Mouse (Mus musculus) left cerebral cortex, postnatal 36 days (tissue): ENCODE measurements around the gene Clip3. TPM values are rescaled to one million over a fixed set of nuclear protein-coding genes. Genes with fewer than 3 reads are reported as not detected.

Experiments used
- DNase-seq, 2 experiments: peaks; one replicate each; pipeline ENCODE4 v3.0.0; 2021 to 2022; ENCODE audit warnings: low spot score in 2 of 2, mixed read lengths in 1 of 2
- intact Hi-C: fragments of 180-260 bp; cut with DNase I; formaldehyde crosslinking; loops from one replicate; pipeline ENCODE4 v1.15.1; 2025
- total RNA-seq, 2 experiments: library from RNA; stranded (reverse); gene quantifications; 2 replicates each; pipeline ENCODE4 v1.2.3; 2021

Clip3 gene
- total RNA-seq, result 100 to 1,000 TPM; 491 to 494 TPM

DNA sequence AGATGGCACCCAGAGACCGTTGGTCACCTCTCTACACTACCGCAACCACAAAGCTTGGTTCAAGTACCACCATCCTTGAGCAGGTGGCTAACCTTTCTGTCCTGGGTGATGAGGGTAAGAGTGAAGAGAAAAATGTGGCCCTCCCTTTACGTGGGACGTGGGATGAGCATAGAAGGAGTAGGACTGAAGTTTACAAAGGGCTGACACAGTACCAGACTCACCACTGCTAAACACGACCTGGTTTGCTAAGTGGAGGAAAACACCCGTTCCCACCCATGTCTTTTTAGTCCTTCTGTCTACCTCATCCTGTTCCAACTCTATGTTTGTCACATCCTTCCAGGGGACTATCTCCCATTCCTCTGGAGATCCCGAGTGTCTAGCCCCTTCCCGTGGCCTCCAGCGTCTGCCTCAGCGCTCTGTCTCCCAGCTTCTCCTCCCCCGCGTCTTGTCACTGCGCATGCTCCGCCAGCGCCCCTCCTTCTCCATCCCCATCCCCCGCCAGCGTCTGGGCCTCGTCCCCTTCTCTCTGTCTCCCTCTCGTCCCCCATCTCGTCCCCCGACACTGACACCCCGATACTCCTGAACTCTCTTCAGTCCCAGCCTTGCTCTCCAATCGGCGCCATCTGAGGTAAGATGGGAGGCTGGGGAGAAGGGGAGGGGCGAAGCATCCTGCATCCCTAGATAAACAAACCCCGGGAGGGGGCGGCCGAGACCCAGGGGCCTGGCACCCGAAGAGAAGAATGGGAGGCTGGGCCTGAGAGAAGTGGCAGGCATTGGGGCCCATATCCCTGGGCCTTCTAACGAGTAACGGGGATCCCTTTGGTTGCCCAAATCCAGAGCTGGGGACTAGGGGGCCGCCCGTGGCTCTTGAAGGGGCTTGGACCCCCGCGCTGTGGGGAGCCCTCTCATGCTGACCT is at the start of gene Clip3:
Gene Clip3 (plus strand): TSS at position 514 of the 917 bp plus-strand sequence.
- intact Hi-C loops, result no loop called here
- peak; percentile 90 to 92 for DNase-seq

GRCm38 (mm10) chr7:30251956-30252954 is 39.3 kb upstream of the Clip3 start:
- no peak for DNase-seq
- intact Hi-C loops, result no loop called here

- intact Hi-C loops, result no loop called here
- DNase-seq, result no peak
These were observed 26.5 kb upstream of the Clip3 start for GRCm38 (mm10) chr7:30265041-30265440.

DNA sequence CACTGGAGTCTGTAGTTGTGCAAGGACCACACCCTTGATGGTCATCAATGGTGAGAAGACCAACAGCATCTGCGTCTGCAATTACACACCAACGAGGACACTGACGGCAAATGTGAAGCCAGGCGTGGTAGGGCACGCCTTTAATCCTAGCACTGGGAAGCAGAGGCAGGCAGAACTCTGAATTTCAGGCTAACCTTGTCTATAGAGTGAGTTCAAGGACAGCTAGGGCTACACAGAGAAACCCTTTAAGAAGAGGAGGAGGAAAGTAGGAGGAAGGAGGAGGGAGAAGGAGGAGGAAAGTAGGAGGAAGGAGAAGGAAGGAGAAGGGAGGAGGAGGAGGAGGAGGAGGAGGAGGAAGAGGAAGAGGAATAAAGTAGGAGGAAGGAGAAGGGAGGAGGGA is 26.0 kb upstream of the Clip3 start:
- intact Hi-C loops, result no loop called here
- no peak for DNase-seq

- intact Hi-C loops, result no loop called here
- no peak for DNase-seq
These were observed 25.6 kb upstream of the Clip3 start for GRCm38 (mm10) chr7:30265935-30266334.

DNA sequence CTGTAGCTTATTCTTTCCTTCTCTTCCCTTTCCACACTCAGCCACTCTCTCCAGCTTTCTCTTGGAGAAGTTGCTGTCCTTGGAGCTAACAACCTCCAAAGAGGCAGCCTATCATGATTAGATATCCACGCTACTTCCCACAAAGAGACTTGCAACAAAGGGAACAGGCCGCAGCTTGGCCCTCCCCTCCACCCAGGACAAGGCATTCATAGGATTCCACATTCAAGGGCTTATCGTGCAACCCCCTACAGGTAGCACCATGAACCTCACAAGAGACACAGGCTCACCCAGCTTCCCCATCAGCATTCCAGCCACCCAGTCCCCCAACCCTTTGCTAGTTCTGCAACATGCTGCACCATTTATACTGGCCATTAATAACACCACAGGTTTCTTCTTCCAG is 24.7 kb upstream of the Clip3 start:
- intact Hi-C loops, result no loop called here
- DNase-seq, result no peak

DNA sequence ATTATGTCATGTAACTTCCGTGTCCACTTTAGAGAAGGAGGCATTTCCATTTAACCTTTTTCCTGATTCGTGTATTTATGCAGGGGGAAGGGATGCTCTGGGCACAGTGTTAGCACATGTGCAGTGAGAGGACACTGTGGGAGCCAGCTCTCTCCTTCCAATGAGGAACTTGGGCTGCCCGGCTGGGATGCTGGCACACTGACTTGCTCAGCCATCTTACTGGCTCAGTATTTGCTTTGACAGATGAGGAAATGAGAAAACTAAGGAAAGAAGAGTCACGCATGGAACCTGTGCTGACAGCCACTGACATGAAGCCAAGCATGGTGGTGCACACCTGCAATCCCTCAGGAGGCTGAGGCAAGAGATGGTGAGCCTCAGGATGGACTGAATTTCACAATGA is 21.9 kb upstream of the Clip3 start:
- DNase-seq, result no peak
- intact Hi-C loops, result no loop called here

- intact Hi-C loops, result no loop called here
- DNase-seq, result no peak
These were observed 17.1 kb upstream of the Clip3 start for GRCm38 (mm10) chr7:30274383-30274782.

GRCm38 (mm10) chr7:30278911-30279310 is 12.6 kb upstream of the Clip3 start:
- DNase-seq, result no peak
- intact Hi-C loops, result no loop called here

- intact Hi-C loops, result no loop called here
These were observed 12.0 kb upstream of the Clip3 start for GRCm38 (mm10) chr7:30279536-30279935.

DNA sequence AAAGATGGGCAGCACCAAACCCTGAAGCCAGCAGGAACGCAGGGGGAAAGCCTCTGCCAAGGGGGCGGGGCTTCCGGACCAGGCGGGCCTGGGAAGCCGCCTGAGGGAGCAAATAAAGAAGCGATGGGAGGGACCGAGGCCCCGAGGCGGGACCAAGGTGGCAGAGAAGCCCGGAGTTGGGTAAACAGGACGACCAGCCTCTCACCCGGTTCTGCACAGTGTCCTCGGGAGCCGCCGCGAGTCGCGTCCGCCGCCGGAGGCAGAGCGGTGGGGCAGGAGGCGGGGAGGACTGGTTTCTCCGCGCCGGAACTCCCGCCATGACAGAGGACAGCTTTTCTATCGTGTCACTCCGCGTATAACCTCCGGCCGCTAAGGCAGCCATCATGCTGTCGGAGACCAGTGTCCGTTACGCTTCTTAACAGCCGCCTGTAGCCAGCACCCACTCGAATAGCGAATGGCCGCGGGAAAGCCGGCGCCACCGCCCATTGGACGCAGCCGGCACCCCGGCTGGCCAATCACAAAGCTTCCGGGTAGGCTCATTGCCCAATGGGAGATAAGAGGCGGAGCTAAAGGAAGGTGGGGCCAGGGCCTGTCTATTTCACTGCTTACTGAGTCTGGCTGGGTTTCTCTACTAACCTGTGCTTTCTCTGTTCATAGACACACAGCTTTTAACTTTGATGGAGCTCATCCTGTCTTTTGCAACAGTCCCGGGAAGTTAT is 11.4 kb upstream of the Clip3 start, which contains the start of the genes Thap8 and Wdr62:
Gene Thap8 (plus strand): TSS at position 144 of the 719 bp plus-strand sequence.
Gene Wdr62 (minus strand): TSS at position 469 of the 719 bp plus-strand sequence.
- peak; percentile 87 to 90 for DNase-seq
- intact Hi-C loops, result loop anchor here (5.0 kb wide), 1 partner anchor 48 kb away; the partner anchor contains the start of genes Polr2i and Tbcb

More at GRCm38 (mm10) chr7:30279536-30279935, 12.0 kb upstream of the Clip3 start:
- no peak for DNase-seq

- intact Hi-C loops, result loop anchor here (5.0 kb wide), 1 partner anchor 48 kb away; the partner anchor contains the start of genes Polr2i and Tbcb
These were observed 10.8 kb upstream of the Clip3 start for GRCm38 (mm10) chr7:30280670-30281138.

DNA sequence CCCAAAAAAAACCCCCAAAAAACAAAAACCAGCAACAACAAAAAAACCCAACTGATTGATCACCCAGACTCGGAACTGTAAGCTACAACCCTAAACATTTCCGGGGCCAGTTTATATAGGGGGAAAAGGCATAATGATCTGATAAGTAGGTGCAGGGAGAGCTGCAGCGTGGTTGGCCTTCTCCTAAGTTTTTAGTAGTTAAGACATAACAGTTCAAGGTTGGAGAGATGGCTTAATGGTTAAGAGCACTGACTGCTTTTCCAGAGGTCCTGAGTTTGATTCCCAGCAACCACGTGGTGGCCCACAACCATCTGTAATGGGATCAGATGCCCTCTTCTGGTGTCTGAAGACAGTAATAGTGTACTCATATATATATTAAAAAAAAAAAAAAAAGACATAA is 10.0 kb upstream of the Clip3 start:
- DNase-seq, result no peak
- intact Hi-C loops, result loop anchor here (5.0 kb wide), 1 partner anchor 49 kb away; the partner anchor contains the start of genes Polr2i and Tbcb

More at GRCm38 (mm10) chr7:30280670-30281138, 10.8 kb upstream of the Clip3 start:
- DNase-seq, result peak; percentile 85 to 86

DNA sequence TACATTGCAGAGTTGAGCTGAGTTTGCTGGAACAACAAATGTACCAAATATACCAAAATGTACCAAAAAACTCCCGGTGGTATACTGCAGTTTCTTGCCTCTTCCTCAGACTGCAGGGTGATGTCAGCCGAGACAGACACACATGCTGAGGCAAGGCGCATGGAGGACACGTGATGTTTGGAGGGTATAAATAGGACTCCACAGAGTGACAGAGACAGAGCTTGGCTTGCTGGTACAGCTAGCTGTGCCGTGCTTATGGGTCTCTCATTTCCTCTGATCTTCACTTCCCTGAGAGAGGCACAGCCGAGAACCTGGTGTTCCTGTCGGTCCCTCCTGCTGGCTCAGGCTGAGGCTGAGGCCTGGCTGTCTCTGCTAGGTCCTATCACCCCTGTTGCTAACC is 8.8 kb upstream of the Clip3 start:
- intact Hi-C loops, result loop anchor here (5.0 kb wide), 1 partner anchor 50 kb away; the partner anchor contains the start of genes Polr2i and Tbcb
- DNase-seq, result no peak

DNA sequence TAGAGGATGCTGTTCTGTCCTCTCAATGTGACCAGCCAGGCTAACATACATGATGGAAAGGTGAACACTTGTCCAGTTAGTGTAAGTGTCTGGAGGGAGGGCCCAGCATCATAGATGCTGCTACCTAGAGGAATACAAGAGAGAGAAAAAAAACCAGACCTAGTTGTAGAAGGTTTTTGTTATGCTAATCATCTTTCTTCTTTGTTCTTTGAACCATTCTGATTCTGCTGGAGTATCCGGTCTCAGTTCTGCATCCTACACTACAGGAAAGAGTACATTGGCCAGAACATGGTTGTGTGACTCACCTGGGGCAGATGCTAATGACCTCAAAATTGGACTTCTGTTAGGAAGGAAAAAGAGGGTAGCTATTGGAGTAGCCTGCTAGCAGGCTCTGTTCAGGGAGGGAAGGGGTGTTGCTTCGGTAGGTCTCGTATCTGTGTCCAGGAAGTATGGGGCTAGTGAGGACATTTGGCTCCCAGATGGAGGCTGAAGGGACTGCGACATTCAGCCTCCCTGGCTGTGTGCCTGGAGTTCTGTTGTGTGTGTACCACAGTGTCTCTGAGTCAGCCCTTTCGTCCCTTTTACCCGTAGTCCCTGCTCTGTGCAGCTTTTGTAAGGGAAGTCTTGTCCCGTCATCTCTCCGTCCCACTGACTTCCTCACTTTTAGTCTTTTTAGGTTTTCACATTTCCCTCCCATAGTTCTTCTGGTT is 4.7 kb upstream of the Clip3 start:
- no peak for DNase-seq
- intact Hi-C loops, result no loop called here

GRCm38 (mm10) chr7:30288046-30288445 is 3.5 kb upstream of the Clip3 start:
- DNase-seq, result no peak
- intact Hi-C loops, result no loop called here

DNA sequence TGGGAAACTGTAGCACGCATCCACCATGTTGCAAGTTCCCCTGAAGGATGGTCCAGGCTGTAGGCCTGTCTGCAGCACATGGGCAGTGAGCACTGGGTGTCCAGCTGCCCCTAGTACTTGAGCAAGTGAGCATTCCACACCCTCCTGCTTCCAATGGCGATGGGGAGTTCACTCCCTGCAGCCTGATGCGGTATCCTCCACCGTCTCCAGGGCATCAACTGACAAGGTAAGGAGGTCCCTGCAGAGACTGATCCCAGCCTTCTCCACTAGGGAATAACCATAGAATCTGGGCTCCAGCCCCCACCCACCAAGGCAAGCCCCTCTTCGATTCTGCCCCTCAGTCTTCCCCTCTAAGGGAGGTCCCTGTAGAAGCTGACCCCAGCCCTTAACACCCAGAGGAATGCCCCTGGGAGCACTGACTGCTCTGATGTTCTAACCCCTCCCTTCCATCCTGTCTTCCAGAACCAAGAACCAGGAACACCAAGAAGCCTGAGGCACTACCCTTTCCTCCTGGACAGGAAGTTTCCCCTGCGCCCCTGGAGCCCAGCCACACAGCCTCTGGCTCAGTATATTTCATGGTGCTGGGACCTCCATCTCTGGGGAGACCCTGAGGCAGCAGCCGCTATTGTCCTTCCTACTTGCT is 2.3 kb upstream of the Clip3 start:
- intact Hi-C loops, result no loop called here
- DNase-seq, result no peak
